Mouse (Mus musculus): Measurements from ENCODE around the gene Vwa8.
"Not testable (repeated sequence)": the region's sequence is repeated elsewhere in the genome, so short reads cannot be mapped to it uniquely, and the experiment has no call there.

Gene Vwa8

DNA sequence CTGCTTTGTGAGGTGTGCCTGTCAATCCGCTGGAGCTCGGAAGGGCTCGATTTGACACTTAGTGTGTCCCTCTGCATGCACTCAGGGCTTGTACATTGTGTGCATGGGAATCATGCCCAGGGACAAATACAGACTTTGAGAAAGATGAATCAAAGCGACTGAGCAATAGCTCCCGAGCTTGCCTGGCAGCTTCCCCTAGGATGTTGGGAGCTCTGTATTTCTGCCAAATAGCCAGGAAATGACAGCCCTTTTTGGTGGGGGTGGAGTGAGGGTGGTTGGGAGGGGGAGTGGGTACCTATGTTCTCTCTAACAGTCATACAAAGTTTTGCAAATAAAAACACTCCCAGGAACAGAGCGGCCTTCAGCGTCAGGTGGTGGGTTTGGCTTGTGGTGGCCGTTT, 138.7 kb downstream of the Vwa8 start:
- DNase-seq, result no peak

DNA sequence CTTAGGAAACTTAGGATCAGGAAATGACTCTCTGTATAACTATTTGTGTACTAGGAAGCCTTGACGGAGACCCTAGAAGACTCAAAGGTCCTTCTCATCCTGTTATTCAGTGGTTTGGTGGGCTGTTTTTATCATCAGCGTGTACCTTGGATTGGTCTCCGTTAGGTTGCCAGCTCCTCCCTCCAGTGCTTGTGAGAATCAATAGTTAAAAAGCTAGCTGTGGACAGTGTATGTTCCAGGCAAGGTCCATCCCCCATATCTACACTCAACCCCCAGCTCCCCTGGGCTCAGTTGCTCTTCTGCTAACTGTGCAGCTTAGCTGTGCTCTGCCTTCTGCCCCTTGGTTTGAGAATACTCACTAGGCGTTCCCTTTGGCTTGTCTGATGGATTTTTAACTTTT, 143.6 kb downstream of the Vwa8 start:
- DNase-seq, result no peak

DNA sequence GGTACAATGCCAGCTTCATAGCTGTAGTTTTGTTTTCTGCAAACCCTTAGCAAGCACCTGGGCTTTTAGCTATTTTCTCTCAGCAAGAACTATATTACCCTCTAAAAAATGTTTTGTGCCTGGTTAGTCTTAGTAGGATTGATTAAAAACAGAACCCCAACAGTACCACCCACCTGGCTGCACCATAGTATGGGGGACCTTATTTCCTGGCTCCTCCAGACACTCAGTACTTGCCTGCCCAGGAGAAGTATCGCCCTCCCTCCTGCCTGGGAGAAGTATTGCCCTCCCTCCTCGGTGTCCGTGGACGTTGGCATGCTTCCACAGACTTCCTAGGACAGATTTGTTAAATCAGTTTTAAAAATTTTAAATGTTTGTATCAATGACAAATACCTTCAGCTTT, 144.7 kb downstream of the Vwa8 start:
- no peak for DNase-seq

DNA sequence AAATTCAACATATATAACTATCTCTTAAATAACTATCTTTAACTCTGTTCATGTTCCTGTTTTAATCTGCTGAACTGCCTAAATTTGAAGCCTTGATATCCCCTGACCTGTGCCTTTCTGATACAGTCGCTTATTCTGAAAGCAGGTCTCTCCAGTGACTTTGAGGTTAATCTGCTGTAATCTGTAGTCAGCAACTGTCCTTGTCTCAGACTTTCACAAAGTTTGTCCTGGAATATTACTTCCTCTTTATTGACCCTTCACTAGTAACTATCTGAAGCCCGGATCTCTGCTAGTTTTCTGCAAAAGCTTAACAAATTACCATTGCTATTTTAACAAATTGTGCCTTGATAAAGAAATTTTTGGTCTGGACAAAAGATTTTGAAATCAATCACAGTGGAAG, 147.5 kb downstream of the Vwa8 start:
- DNase-seq, result no peak

DNA sequence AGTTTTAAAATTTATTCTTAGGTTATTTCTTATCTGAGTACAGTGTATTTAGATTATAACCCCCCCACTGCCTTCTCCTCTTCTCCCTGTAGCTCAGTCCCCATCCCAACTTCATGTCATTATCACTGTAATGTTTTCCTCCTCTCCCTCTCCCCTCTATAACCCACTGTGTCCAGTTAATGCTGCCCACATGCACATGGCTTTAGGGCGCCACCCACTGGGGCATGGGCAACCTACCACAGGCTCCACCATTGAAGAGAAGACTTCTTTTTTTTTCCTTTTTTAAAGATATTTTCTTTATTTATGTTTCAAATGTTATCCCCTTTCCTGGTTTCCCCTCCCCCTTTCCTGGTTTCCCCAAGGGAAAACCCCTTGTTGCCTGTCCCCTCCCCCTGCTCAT, 154.7 kb downstream of the Vwa8 start:
- DNase-seq, result peak; percentile 26 to 63

DNA sequence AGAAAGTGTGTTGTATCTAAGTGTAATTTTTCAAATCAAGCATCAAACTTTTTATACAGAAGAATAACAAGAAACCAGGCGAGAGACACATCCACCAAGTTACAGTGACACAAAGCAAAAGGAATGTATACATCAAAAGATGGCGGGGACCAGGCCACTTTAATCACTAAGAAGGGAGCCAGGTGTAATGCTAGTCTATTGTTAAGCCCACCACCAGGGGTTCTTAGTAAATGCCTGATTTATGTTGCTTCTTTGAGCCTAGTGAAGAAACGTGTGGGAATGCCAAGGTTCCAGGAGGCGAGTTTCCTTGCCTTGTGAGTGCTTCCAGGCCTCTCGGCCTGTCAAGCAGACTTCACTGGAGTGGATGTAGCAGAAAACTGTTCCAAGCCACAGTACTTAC, 168.9 kb downstream of the Vwa8 start:
- not testable (repeated sequence) for DNase-seq

DNA sequence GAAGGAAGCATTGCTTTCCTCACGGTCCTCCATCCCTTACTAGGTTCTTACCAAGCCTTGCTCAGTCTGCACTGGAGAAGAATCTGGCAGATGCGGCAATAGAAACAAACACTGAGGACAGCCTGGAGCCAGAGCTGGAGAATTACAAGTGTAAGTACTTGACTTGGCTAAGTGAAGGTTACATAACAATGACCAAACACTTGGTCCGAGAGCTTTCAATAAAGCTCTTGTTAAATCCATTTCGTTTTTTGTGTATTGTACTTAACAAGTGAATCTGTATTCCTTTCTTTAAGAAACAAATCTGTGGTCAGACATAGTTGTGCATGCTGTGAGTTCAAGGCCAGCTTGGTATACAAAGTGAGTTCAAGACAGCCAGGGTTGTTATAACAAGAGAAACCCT, 169.7 kb downstream of the Vwa8 start:
- DNase-seq, result no peak

DNA sequence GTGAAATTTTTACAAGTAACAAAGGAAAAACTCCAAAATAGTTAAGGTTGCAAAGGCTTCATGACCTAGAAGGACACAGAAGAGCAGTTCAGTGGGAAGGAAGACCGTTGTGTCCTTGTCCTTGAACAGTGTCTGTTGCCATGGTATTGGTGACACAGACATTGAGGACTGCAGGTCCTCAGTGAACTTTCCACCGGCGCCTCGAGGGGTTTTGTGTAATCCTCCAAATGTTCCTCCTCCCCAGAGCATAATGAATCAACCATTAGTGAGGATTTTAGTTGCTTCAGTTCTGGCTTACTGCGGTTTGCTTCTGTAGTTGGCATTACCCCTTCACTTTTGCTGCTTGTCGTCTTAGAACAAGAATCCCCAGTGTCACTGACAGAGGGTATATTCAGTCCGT, 172.9 kb downstream of the Vwa8 start:
- DNase-seq, result peak in 1 of 2 experiments; percentile 13

DNA sequence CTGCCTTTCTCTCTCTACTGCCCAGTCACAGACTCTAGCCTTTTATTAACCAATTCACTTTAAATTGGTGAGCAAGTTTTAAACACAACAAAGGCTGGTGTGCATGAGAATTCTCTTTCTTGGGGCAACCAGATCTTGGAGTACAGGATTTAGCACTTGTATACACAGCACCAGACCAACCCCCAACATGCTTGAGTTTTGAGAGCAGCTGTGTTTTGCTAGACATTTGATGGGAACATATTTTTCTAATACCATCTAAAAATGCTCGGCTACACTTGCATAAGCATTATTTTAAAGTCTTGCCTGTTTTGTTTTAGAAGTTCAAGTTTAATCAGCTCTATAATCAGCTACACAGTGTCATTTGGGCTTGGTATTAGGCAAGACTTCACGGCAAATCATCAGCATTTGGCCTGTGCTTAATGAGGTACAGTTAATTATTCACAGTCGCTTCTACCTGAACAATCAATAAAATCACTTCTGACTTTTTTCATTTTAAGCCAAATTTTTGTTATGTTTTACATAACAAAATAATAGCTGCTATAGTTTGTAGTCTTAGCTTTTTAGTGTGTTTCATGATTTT, 180.2 kb downstream of the Vwa8 start:
- DNase-seq, result no peak

DNA sequence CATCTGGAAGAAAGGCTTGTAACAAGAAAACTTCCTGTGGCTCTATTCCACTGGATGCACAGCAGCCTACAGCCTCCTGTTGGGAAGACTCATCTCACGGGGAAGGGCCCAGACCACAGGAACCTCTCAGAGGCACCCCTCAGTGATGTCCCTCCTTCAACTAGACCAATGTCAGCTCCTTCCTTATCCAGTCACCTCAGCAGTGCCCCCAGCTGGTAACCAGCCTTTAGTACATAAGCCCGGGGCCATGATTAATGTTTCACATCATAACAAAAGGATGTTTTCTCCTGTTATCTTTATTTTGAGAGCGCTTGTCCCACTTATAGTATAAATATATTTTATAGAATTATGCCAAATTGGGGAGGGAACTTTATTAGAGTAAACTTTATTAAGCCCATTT, 181.9 kb downstream of the Vwa8 start:
- peak in 1 of 2 experiments; percentile 17 for DNase-seq

DNA sequence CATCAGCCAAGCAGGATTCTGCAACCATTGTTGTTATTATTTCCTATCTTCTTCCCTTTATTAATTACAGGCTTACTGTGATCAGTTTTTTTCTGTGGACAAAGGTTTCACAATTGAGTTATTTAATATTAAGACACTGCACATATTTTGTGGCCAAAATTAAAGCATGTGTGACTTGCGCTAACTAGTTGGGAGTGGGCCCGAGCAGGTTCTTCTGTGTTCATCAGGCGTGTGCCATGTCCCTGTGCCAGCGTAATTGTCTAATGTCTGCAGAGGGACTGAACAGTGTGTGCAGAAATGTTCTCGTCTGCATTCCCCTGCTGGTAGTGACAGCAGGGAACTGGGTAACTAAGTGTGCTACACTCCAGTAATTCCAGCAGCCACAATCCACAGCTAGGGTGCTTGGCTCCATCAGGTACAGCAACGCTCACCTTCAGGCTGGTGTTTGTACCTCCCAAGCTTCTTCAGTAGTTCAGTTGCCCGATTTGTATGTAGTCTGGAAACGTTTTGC, 182.4 kb downstream of the Vwa8 start:
- DNase-seq, result no peak

DNA sequence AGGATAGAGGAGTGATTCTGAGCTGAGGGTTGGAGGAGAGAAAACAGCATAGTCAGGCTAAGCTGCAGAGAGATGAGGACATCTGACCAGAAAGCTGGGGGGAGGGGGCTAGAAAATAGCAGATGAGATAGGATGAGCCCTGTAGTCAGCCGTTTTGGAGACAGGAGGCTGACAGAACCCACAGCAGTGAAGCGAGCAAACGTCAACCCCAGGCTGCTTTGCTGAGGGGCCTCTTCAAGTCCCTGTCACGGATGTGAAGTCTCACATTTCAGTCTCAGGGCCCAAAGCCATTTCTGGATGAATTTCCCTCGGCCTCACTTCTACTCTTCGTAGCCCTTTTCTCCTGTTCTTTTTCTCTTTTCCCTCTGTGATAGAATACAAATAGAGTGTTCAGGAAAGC, 184.5 kb downstream of the Vwa8 start:
- DNase-seq, result no peak

DNA sequence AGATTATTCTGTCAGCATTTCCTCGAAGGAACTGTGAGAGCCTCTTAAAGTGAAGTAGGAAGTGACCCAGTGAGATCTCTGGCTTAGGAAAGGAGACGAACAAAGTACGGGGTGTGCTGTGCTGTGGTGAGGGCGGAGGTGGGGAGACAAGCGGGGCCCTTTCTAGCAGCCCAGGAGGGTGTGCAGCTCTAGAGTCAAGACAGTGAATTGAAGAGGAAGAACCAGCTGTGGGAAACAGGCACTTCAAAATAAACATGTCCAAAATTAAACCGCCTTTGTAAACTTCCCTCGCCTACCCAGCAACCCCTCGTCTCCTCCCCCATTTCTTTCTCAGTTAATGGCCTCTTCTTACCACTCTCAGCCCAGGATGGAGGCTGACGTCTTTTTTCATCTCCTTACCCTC, 185.7 kb downstream of the Vwa8 start:
- no peak for DNase-seq

DNA sequence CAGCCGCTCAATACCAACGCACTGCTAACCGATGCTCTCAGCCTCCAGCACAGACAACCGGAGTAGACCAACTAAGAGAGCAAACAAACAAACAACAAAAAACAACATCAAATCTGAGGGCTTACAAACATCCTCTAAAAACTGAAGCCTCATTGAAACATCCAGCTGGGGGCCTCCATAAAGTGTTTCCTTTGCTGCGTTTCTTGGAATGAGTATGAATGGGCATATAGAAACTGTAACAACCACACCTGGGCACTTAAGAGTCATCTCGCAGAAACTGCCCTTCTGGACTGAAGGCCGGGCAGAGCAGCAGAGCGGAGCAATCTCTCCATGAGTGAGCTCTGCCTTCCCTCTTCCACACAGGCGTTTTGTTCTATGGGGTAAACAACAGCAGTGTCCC, 186.7 kb downstream of the Vwa8 start:
- DNase-seq, result no peak

DNA sequence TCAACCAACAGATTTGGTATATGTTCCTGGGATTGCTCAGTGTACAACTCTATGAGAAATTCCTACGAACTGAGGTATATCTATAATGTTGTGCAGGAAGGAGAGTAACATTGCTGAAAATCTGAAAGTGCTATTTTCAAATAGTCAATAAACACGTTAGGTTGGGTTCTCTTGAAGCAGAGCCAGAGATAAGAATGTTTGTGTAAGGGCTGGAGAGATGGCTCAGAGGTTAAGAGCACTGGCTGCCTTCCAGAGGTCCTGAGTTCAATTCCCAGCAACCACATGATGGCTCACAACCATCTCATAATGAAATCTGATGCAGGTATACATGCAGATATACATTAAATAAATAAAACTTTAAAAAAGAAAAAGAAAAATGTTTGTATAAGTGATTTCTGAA, 198.3 kb downstream of the Vwa8 start:
- DNase-seq, result no peak

DNA sequence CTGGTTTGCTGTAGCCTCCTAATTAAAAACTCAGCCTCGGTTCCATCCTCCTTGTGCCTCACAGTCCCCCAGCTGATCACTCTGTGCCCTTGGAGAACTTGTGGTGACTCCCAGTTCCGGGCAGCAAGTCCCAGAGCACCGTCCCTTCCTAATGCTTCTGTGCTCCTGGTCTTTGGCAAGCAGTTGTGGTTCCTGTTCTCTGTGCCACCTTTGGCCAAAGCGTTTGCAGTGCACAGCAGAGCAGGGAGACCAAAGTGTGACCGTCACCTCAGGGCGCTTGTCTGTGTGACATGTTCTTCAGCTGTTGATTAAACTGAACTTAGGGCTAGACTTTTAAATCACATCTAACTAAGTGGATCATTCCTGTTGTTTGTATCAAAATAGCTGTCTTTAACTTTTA, 199.1 kb downstream of the Vwa8 start:
- DNase-seq, result no peak

DNA sequence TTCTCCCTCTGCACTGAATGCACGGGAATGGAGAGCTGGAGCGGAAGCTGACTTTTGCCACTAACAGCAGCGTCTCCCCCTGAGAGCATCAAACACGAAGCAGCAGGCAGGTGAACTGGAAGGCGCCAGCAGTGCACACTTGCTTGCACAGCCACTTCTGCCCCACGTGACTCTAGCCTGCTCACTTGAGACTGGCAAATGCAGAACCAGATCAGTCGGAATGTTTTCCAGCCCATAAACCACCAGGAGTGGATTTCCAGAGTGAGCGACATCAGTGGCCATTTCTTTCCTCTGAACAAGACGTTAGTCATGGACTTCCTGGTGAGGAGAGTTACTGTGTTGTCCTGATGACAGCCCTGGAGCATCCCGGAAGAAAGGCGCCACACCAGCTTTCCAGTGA, 200.7 kb downstream of the Vwa8 start:
- no peak for DNase-seq

DNA sequence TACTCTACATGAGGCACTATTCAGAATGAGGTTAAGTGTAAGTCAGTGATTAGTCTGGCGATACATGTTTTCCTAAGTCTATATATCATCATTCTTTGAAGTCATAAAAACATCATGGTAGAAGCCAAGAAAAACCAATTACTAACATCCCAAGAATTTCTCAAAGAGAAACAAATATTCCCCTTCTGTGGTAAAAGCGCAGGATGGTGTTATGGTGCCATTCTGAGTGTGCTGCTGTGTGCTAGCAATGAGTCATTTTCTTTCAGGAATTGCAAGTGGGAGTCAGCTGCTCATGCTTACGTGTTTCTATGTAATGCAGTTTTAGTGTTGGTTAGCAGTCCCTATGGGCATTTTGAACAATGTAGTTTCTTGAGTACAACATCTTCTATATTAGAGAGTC, 216.8 kb downstream of the Vwa8 start:
- no peak for DNase-seq

DNA sequence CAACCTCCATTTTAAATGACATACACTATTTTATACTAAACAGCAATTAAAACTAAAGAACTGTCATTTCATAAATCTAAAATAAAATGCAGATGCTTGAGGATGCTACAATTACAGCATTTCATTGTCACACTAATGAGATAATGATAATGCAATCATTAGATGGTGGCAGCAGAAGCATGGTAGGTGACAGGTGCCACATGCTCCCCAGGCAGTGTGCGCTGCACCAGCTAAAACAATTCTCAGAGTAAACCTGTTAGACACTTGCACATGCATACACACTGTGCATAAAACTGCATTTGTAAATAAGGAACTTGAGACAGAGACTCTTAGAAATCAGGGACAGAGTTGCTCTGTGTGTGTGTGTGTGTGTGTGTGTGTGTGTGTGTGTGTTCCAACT, 220.7 kb downstream of the Vwa8 start:
- DNase-seq, result no peak

DNA sequence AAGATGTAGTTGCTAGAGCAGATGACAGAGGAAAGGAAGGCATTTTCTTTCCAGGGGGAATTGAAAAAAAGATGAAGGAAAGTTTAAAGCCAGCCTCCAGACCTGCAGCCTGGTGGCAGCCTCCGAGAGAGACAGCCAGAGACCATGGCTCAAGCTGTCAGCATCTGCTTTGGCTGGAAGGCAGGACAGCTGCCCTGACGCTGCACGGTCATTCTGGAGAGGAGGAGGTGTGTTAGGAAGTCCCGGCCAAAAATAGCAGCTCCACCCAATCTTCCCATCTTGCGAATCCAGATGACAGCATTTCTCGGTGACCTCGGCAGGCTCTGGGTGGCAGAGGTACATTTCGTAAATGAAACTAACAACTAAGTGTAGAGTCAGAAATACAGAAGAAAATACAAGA, 225.9 kb downstream of the Vwa8 start:
- DNase-seq, result no peak

DNA sequence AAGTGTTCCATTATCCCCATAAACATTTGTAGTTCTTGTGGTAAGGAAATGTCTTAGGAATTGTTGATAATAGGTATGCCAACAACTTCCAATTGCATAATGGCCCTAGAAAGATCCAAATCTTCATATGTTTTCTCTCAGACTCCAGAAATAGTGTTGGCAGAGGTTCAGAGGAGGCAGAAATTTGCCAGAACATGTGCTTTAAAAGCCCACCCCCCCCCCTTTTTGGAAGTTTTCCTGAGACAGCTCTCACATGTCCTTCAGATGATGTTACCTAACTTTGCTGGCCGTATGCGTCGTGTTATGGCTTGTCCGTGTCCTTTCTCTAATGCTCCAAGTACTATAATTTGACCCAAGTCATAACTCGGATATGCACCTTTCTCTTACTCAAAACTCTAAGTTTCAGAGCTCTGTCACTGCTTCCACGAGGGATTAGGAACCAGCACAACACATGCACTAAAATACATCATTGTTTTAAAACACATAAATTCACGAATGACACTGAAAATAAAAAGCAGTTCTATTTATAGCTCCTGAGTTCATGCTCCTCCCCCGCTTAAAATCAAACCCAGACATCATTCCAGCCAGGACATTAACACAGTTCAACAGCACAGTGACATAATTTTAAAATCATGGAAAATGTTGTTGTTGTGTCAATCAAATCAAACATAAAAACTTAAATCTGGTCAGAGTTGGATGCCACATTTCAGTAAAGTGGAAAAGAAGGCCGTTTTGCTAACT, 227.9 kb downstream of the Vwa8 start:
- no peak for DNase-seq

DNA sequence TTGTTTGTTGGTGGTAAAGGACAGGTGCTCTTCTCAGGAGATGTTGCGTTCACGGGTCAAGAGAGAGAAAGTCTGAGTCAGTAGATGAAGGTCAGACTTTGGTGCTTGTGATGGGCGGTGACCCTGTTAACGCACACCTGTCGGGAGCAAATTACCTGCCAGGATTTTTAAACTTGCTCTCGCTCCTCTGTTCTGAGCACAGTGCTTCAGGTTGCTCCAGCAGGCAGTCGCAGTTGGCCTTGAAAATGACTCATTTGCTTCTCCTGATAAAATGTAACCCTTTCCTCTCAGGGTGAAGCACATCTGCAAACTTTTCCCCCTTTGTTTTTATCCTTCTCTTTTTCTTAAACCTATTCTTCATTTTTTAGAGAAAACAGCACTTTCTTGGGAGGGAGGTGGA, 234.7 kb downstream of the Vwa8 start:
- DNase-seq, result no peak

DNA sequence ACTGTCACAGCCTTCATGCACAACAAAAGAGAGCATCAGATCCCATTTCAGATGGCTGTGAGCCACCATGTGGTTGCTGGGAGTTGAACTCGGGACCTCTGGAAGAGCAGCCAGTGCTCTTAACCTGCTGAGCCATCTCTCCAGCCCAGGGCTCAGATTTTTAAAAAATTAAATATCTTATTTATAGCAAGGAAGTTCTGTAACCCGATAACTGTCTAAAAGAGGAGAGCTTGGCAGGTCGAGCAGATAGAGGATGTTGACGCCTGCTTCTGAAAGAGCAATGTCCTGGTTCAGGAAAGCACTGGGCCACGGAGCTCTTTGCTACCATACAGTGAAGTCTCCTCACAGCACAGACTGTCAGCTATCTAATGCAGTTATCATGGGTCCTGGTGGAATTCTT, 237.2 kb downstream of the Vwa8 start:
- DNase-seq, result no peak

DNA sequence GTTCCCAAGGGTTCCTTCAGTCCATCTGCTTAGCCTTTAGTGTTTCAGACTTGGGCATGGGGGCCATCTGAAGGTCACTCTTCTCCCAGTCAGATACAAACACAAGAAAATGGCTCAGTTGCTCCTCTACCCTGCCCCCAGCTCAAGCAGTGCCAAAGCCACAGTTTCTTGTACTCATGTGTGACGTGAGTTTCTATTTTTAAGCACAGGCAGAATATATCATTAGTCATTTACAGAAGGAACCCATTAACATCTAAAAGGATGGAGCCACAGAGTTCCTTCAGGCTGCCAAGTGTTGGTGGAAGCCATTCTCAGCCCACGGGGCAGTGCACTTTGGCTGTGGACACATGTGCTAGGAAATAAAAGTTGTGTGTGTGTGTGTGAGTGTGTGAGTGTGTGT, 240.6 kb downstream of the Vwa8 start:
- DNase-seq, result peak in 1 of 2 experiments; percentile 22

DNA sequence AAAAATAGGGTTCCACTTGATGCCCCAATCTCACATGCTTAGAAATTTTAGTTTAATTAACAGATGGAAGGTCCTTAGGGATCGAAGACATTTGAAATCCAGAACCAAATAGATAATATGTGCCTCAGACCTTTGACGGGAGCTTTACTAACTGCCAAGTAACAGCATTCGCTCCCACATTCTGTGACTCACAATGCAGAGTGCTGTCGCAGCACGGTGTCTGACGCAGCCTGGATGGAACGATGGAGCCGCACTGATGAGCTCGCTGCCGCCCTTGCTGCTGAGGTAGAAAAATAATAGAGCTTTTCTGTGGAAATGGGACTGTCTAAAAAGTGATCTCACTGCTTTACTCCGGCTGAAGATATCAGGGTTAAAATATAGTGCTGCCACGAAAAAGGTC, 248.3 kb downstream of the Vwa8 start:
- no peak for DNase-seq
